Mouse (Mus musculus) CD4-positive, CD25-positive, alpha-beta regulatory T cell, adult 4 months (primary cell): ENCODE data around the gene Nsd1. TPM values are rescaled to one million over a fixed set of nuclear protein-coding genes. Genes with fewer than 3 reads are reported as not detected.
"Not testable (repeated sequence)": the region's sequence is repeated elsewhere in the genome, so short reads cannot be mapped to it uniquely, and the experiment has no call there.

Experiments
- ATAC-seq: one replicate; pipeline ENCODE4 v1.8.0; 2017
- polyA plus RNA-seq, 2 experiments: library from polyadenylated mRNA; unstranded; fragments of 100-300 nt; shearing (Covaris generic); gene quantifications; one replicate each; pipeline ENCODE4 v1.2.1; 2017

The Nsd1 gene
- 10 to 100 TPM; 63.0 to 64.6 TPM for polyA plus RNA-seq

- ATAC-seq: no peak
Observed at GRCm38 (mm10) chr13:55209649-55210192, at the start of gene Nsd1. Gene Nsd1 (plus strand): TSS chr13:55209782.

- ATAC-seq: no peak
Observed at GRCm38 (mm10) chr13:55162365-55162764, 47.2 kb upstream of the Nsd1 start.

DNA sequence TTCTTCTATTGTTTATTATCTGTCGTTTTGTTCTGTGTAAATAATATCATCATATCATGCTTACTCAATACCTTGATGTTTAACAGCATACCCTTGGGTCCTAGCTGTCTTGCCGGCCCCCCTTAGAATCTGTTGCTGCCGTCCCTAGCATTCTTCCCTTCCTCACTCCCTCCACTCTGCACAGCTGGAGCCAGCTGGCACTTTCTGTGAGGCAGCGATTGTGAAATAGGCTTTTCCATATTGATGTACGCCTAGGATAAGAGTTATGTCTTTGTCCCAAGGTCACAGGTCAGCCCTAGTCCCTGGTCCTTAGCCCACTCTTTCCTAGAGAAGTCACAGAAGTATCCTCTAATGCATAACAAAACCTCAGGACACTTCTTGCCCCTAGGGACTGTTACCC is 46.0 kb upstream of the Nsd1 start:
- no peak for ATAC-seq

DNA sequence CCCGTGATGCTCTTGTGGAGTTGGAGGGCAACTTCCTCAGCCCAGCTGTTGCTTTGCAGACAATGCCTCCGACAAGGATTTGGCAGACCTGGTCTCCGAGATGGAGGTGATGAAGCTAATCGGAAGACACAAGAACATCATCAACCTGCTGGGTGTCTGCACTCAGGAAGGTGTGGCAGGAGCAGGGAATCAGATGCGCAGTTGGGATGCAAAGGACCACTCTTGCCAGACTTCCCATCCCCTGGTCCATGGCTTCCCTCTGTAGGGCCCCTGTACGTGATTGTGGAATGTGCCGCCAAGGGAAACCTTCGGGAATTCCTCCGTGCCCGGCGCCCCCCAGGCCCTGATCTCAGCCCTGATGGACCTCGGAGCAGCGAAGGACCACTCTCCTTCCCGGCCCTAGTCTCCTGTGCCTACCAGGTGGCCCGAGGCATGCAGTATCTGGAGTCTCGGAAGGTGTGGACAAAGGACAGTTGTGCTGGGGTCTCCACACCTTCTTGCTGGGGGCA is 43.7 kb upstream of the Nsd1 start:
- ATAC-seq: no peak

DNA sequence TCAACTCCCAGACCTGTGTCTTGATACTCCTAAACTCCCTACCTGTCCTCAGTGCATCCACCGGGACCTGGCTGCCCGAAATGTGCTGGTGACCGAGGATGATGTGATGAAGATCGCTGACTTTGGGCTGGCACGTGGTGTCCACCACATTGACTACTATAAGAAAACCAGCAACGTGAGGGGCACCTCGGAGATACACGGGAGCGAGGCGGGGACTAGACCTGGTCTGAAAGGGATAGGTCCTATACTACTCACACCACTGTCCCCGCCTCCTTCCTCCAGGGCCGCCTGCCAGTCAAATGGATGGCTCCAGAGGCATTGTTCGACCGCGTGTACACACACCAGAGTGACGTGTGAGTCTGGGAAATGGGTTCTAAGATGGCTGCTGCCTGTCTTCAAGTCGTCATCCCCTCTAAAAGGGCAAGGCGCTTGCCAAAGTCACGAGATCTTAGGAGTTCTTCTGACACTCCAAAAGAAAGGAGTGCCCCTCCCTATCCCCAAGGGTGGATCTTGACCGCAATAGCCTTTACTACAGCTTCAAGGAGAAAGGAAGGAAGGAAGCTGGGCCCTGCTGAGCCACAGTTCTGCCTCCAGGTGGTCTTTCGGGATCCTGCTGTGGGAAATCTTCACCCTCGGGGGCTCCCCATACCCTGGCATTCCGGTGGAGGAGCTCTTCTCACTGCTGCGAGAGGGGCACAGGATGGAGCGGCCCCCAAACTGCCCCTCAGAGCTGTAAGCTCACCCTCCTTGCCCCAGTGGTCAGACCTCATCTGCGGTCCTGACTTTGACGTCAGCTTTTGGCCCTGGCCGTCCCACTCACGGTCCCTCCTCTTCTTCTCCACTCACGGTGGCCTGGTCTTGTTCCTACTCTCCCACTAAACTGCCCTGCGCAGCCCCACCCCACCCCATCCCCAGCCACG is 42.5 kb upstream of the Nsd1 start:
- no peak for ATAC-seq

GRCm38 (mm10) chr13:55167798-55168197 is 41.8 kb upstream of the Nsd1 start:
- ATAC-seq: no peak

GRCm38 (mm10) chr13:55168255-55168654 is 41.3 kb upstream of the Nsd1 start:
- ATAC-seq: no peak

DNA sequence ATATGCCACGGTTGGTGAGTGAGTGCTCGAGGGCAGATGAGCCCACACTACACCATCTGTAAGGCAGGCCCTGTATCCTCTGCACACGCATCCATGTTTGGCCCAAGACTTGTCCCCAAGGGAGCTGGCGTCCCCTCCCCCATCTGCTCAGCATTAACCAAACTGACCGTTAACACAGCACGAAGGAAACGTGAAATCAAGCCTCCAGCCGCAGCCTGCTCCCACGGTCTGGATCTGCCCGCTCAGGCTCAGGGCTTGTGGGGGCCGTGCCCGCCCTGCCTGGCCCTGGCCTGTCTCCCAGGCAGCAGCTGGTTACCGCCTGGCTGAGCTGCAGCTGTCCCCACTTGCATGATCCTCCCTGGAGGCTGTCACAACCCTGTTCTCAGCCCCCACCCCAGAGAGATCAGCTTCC is 40.6 kb upstream of the Nsd1 start:
- ATAC-seq: no peak

- ATAC-seq: no peak
Observed at GRCm38 (mm10) chr13:55171517-55172335, 37.9 kb upstream of the Nsd1 start.

DNA sequence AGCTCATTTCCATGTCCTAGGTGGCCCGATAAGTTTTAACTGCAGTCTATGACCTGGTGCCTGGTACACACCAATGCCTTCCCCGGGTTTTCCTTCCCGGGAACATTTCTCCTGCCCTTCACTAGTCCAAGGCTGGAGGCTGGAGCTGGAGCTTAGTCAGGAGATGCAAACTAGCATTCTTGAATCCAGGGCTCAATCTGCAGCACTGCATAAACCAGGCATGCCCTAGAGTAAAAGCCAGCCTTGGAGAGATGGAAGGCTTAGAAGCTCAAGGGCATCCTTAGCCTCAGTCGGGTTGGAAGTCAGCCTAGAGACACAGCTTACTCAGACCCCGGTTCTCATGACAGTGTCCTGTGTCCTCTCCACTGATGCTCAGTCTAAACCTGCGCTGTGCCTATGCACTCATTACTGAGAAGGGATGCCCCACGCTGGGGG is 37.2 kb upstream of the Nsd1 start:
- ATAC-seq: no peak

DNA sequence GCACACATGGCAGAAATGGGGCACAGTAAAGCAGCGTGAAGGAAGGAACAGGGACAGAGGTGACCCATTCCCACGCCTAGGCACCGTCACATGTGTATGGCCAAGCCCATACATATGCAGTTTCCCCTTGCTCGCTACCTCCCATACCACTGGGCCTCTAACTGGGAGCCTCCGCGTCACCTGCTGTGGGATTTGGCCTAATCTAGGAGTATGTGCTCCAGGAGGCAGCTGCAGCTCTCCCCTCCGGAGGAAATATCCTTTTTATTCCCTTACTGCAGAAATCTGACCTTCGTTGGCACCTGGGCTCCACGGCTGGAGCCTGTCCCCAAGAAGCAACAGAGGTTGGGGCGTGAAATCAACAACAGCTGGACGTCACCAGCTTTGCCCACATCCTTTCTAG is 35.2 kb upstream of the Nsd1 start:
- no peak for ATAC-seq

GRCm38 (mm10) chr13:55176265-55176664 is 33.3 kb upstream of the Nsd1 start:
- no peak for ATAC-seq

DNA sequence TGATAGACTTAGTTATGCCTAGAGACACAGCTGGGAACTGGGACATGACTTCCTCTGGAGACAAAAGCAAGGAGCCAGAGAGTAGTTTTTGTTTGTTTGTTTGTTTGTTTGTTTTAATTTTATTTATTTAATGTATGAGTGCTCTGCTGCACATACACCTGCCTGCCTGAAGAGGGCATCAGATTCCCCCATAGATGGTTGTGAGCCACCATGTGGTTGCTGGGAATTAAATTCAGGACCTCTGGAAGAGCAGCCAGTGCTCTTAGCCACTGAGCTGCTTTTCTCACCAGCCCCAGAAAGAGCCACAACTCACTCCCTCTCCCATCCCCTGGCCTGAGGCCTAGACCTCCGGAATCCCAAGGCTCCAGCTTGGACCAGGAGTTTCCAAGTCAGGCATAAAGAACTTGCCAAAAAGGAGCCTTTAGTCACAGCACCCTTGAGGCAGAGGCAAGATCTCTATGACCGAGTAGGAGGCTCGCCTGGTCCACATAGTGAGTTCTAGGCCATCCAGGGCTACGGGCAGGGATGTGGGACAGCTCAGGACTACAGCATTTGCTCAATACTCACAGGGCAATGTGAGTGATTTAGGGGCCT is 31.6 kb upstream of the Nsd1 start:
- ATAC-seq: no peak

- ATAC-seq: peak; percentile 68
Observed at GRCm38 (mm10) chr13:55178556-55178955, 31.0 kb upstream of the Nsd1 start.

DNA sequence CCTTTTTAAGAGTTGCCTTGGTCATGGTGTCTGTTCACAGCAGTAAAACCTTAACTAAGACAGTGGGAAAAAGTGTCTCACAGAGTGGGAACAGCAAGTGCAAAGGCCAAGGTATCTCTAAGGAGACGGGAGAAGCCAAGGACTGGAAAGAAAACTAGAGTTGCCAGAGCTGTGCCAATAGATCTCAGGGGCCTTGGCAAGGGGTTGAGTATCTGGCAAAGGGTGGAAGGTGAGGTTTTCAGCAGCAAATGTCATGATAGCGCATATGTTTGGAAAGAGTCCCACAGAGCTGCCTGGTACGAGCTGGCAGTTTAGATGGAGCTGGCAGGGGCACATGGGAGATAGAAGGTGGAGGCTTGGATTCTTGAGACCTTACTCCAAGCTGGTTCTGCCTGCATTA is 30.0 kb upstream of the Nsd1 start:
- ATAC-seq: no peak

GRCm38 (mm10) chr13:55181786-55182172 is 27.8 kb upstream of the Nsd1 start:
- ATAC-seq: no peak

DNA sequence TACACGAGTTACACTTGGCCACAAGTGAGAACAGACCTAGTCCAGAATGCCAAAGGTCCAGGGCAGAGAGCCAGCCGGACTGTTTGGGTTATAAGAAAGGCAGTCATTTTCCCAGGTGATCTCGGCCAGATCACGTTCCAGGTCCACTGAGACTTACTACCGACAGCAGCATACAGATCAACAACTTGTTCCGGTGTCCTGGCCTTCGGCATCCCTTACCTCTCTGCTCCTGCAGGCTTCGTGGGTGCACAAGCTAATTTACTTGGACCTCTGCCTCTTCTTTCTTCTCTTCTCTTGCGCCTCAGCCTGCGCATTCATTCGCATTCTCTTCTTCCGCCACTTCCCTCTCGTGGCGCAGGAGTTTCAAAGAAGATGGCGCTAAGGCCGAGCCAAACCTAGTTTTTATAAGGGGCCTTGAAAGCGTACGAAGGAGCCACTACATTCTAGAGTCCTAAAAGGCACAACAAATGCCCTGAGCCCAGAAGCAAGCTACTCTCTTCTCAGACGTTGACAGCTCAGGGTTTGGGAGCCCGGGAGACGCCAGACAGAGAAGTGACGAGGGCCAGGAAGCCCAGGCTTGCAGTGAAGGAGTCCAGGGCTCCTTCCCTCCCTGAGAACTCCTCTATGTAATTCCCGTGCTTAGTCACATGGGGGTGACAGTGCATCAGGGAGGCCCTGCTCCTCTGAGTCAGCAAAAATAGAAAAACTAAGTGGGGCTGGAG is 27.2 kb upstream of the Nsd1 start:
- ATAC-seq: peak; percentile 76

- ATAC-seq: no peak
Observed at GRCm38 (mm10) chr13:55183382-55183781, 26.2 kb upstream of the Nsd1 start.

GRCm38 (mm10) chr13:55187062-55187461 is 22.5 kb upstream of the Nsd1 start:
- ATAC-seq: not testable (repeated sequence)

DNA sequence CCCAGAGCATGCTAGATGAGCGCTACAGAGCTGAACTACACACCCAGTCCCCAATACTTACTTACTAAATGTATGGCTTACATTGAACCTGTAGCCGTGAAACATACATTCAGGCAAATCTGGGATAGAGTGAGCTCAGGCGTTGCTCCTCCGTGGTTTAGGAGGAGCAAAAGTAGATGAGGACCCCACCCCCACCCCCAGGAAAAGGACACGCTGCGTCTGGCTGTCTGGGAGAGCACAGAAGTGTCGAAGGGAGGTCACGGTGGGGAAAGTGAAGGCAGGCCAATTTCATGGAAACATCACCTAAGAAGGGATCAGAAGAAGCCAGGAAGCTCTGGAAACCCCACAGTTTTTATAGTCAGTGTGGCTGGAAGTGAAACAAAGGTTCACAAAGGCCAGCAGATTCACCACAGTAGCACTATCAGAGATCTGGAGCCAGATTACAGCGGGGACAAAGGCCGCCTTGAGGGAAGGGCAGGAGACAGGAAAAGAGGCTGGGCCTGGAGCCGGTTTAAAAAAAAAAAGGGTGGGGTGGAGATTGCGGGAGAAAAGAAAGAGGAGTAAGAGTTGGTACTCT is 20.0 kb upstream of the Nsd1 start:
- ATAC-seq: peak; percentile 22

DNA sequence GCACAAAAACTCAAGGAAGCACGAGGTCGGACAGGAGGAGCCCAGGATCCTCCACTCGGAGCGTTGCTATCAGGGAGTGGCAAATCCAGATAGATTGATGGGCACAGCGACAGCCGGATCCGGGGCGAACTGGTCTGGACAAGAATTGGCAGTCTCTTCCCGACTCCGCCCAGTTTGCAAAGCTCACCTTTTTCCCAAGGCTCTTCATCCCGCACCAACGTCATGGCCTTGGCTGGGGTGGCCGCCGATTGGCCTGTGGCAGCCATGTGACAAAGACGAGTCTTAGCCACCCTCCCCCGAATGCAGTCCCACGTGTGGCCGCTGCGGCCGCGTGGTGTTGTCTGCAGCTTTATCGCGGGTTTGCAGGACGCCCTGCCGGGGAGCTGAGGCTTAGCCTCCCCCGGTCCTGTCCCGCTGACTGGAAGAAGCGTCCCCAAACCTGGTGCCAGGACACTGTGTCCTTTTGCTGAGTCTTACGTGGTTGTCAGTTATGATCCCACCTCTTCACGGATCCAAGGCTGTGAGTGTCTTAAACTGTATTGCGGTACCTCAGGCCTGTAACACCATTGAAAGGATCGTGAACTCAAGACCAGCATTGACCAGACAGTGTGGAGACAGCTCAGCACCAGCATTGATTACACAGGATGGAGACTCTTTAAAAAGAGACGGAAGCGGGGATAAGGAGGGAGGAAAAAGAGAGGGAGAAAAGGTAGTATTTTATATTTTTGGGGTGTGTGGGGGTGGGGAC is 19.3 kb upstream of the Nsd1 start:
- peak; percentile 99 for ATAC-seq
